Mouse (Mus musculus): ENCODE measurements around the gene Pcp4. TPM values are rescaled to one million over a fixed set of nuclear protein-coding genes. Genes with fewer than 3 reads are reported as not detected.

The Pcp4 gene
- not detected in 2 replicates for polyA plus RNA-seq (2012; ENCODE audit: low replicate concordance)

GRCm38 (mm10) chr16:96467445-96467844 lies at the start of gene Pcp4:
Pcp4 (plus strand) TSS chr16:96467606.

GRCm38 (mm10) chr16:96443468-96443867 lies 23.9 kb upstream of the Pcp4 start, which contains the start of gene Itgb2l:
Itgb2l (minus strand) TSS chr16:96443619.

Other genes with a start within 250 kb of the Pcp4 start
- not detected in 2 replicates for gene B3galt5, start 231.8 kb upstream of the Pcp4 start, polyA plus RNA-seq (2012; ENCODE audit: low replicate concordance)
- gene Itgb2l, start 24.0 kb upstream of the Pcp4 start, polyA plus RNA-seq (2012; ENCODE audit: low replicate concordance) = 0.06 and 0.10 TPM in 2 replicates

Data from leukemia stem cell, adult 10-12 weeks (primary cell).